In genomic region chr5:66872053-66872452, GRCm38 (mm10) we compare ENCODE assay signal across 16 mouse cellular contexts.
DNase-seq lines count a peak whose midpoint lies in the region; TF ChIP-seq lines count a peak whose summit lies in the region.
"Had no signal": no experiment of that assay in that cellular context is flagged by ENCODE, and none has a peak within 500 bp of the region (broad histone marks: within the 10 kb centered on the region; RNA-seq: fewer than 3 reads in every experiment).

No protein-coding gene starts in this region.

- WGBS in heart, embryonic 10.5 days: 79% methylated on average over 4 of the region's 4 CpGs
- 90% methylated on average over 4 of the region's 4 CpGs for WGBS in kidney, adult 2 months

- no peaks in the 10 kb centered on the region for H3K36me3 ChIP-seq in heart, embryonic 10.5 days
- H3K36me3 ChIP-seq in kidney, adult 2 months (ENCODE audit: control insufficient read depth, insufficient read depth, low read length): no peaks in the 10 kb centered on the region
- H3K36me3 ChIP-seq: hindbrain, embryonic 15.5 days; neural tube, embryonic 15.5 days had no signal

- TF ChIP-seq POLR2A in kidney, adult 2 months (IDR thresholded peaks at IDR 0.05; ENCODE audit: low read depth, low read length): no peak

- DNase-seq in heart, adult 11 months: peak; percentile 97
- DNase-seq in heart, embryonic 10.5 days (ENCODE audit: low spot score): no peak
- DNase-seq in cerebellum, adult 18-20 months: peak; percentile 52 to 64
- DNase-seq in cerebellum, postnatal 10 days: peak; percentile 58 to 60
- DNase-seq in heart, postnatal 10 days: peak; percentile 80 to 87
- no peak for DNase-seq in kidney, adult 2 months
- no peak for DNase-seq in spleen, postnatal 4 days (ENCODE audit: low spot score in 2 of 2)
- no peak for DNase-seq in left cerebral cortex, postnatal 36 days (ENCODE audit: low spot score in 2 of 2)
- DNase-seq: adrenal gland, postnatal 36 days; kidney, adult 18-20 months; layer of hippocampus, postnatal 36 days; spleen, adult 18-20 months had no signal

- H3K9me3 ChIP-seq in heart, embryonic 10.5 days: no peaks in the 10 kb centered on the region
- H3K9me3 ChIP-seq: forebrain, embryonic 13.5 days; hindbrain, embryonic 15.5 days; neural tube, embryonic 15.5 days had no signal

- intact Hi-C loops in heart, postnatal 10 days (cut with DNase I): no loop called here
- intact Hi-C loops in left cerebral cortex, postnatal 36 days (cut with DNase I): no loop called here

- H3K27me3 ChIP-seq in heart, embryonic 10.5 days (ENCODE audit: insufficient read depth, poor library complexity, severe bottlenecking): 0 out of 2 replicates have a peak, but pooled peaks cover 4% of the 10 kb centered on the region
- no peaks in the 10 kb centered on the region for H3K27me3 ChIP-seq in kidney, adult 2 months (replicated peaks; ENCODE audit: control insufficient read depth, insufficient read depth, low read length)
- H3K27me3 ChIP-seq: forebrain, embryonic 13.5 days; hindbrain, embryonic 15.5 days; neural tube, embryonic 15.5 days had no signal

- H3K4me3 ChIP-seq in heart, embryonic 10.5 days: no peak overlapping the region
- no peak overlapping the region for H3K4me3 ChIP-seq in kidney, adult 2 months (ENCODE audit: insufficient read depth, low read depth, low read length)
- H3K4me3 ChIP-seq: forebrain, embryonic 13.5 days; hindbrain, embryonic 15.5 days; neural tube, embryonic 15.5 days had no signal

- no peak for TF ChIP-seq CTCF in kidney, adult 2 months (conservative IDR thresholded peaks at IDR 0.05; ENCODE audit: insufficient read depth, insufficient read length, low read depth, low read length)

- H3K4me1 ChIP-seq in heart, embryonic 10.5 days: no peaks in the 10 kb centered on the region
- H3K4me1 ChIP-seq in kidney, adult 2 months (ENCODE audit: control insufficient read depth, insufficient read depth, low read length): 0 out of 2 replicates have a peak, but pooled peaks cover 4% of the 10 kb centered on the region
- H3K4me1 ChIP-seq: forebrain, embryonic 13.5 days; neural tube, embryonic 15.5 days had no signal

- no peak overlapping the region for H3K27ac ChIP-seq in heart, embryonic 10.5 days
- no peak overlapping the region for H3K27ac ChIP-seq in kidney, adult 2 months (ENCODE audit: insufficient read depth, low read depth, low read length)
- H3K27ac ChIP-seq: forebrain, embryonic 13.5 days; hindbrain, embryonic 15.5 days; liver, embryonic 14.5 days; neural tube, embryonic 15.5 days had no signal

Comparison
In these comparisons a context has a peak if more than half of its experiments do, and no peak if none do; other contexts are left out.
1. DNase-seq: peak in heart, adult 11 months (single experiment), cerebellum, adult 18-20 months (2 of 2), cerebellum, postnatal 10 days (2 of 2) and heart, postnatal 10 days (2 of 2); none in heart, embryonic 10.5 days (single experiment), kidney, adult 2 months (single experiment), spleen, postnatal 4 days (0 of 2) and left cerebral cortex, postnatal 36 days (0 of 2).